Mouse (Mus musculus) forebrain, embryonic 13.5 days (tissue): ENCODE measurements around the gene Chst3. TPM values are rescaled to one million over a fixed set of nuclear protein-coding genes. Genes with fewer than 3 reads are reported as not detected.

Experiments
- ATAC-seq: fragments of 200-750 bp; cut with Nextera tagmentation; 2 replicates; pipeline ENCODE4 v1.8.0; 2017
- H3K27ac ChIP-seq: fragments of 300-500 bp; sonication (generic); 2 replicates; pipeline ENCODE4 v1.5.1; 2015; ENCODE audit warnings: inconsistent platforms, mild to moderate bottlenecking, moderate library complexity
- H3K27me3 ChIP-seq: fragments of 300-500 bp; sonication (generic); 2 replicates; pipeline ENCODE4 v1.6.1; 2015; ENCODE audit warnings: mild to moderate bottlenecking, inconsistent platforms
- H3K36me3 ChIP-seq: fragments of 300-500 bp; sonication (generic); 2 replicates; pipeline ENCODE4 v1.6.1; 2015; ENCODE audit warnings: mild to moderate bottlenecking, inconsistent platforms; ENCODE audit not compliant: poor library complexity, severe bottlenecking
- H3K4me1 ChIP-seq: fragments of 300-500 bp; sonication (generic); 2 replicates; pipeline ENCODE4 v1.6.1; 2015; ENCODE audit warnings: inconsistent platforms
- H3K4me2 ChIP-seq: fragments of 300-500 bp; sonication (generic); 2 replicates; pipeline ENCODE4 v1.6.1; 2015; ENCODE audit warnings: inconsistent platforms, mild to moderate bottlenecking, moderate library complexity
- H3K4me3 ChIP-seq: fragments of 300-500 bp; sonication (generic); 2 replicates; pipeline ENCODE4 v1.5.1; 2015; ENCODE audit warnings: mild to moderate bottlenecking, inconsistent platforms
- H3K9ac ChIP-seq: fragments of 300-500 bp; sonication (generic); 2 replicates; pipeline ENCODE4 v1.6.1; 2015; ENCODE audit warnings: mild to moderate bottlenecking, inconsistent platforms
- H3K9me3 ChIP-seq: fragments of 300-500 bp; sonication (generic); replicated peaks from 2 replicates; pipeline ENCODE4 v1.6.1; 2016; ENCODE audit warnings: inconsistent platforms
- WGBS: fragments of 180-500 bp; shearing (Covaris S2); methylation state at CpG from one replicate; pipeline ENCODE4 v1.1.7; 2015; 5-methylcytosine and 5-hydroxymethylcytosine counted together
- polyA plus RNA-seq: library from polyadenylated mRNA; unstranded; fragments of >200 nt; fragmentation: Nextera tagmentation; extraction: Ambion mirVana; gene quantifications from 2 replicates; pipeline ENCODE4 v1.2.1, GENCODE M21; 2015

Gene Chst3
- polyA plus RNA-seq: 2.1 TPM in 2 replicates

DNA sequence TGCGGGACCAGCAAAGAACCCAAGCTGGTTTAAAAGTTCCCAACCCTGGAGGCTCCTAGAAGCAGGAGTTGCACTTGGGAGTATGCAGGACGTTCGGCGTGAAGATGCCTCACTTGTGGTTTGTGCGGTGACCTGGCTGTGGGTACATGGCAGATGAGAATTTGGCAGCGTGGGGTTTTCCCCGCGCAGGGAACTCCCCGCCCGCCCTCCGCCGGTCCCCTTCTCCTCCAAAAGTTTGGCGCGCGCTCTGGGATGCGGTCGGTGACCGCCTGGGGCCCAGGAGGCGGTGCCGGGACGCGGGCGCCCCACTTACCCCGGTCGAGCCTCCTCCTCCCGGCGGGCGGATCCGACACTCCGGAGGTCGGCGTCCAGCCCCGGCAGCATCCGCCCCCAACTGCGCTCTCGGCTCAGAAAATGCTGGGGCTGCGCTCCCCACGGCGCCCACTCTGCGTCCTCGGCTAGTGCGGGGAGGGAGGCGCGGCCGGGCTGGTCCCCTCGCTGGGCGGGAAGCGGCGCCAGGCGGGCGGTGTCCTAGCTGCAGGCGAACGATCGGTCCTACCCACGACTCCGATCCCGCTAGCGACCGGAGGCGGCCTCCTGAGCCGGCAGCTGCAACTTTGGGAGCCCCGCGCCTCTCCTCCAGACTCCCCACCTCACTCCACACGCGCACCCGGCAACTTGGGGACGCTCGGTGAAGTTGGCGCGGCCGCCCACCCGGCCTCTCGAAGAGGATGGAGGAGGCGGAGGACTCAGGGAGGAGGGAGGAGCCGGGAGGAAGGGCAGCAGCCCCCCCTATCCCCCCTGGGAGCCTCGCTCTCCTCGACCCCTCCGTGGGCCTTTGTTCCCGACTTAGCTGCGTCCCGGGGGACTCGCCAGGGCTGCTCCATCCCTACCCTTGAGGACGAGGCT is at the start of gene Chst3:
TSS of gene Chst3 (minus strand) at position 670 of the 909 bp plus-strand sequence.
- Histone ChIP-seq H3K9me3 (no peaks in the 10 kb centered on the region), H3K27me3 (no peaks in the 10 kb centered on the region), H3K4me1 (peaks cover 57% of the 10 kb centered on the region), H3K36me3 (no peaks in the 10 kb centered on the region), H3K4me2 (peak within 1 kb of the TSS; percentile 89), H3K27ac (peak within 1 kb of the TSS; percentile 57), H3K9ac (peak within 1 kb of the TSS; percentile 83), H3K4me3 (peak within 1 kb of the TSS; percentile 69)
- ATAC-seq: peak; percentile 87
- under 1% methylated on average over 79 of the region's 83 CpGs for WGBS

DNA sequence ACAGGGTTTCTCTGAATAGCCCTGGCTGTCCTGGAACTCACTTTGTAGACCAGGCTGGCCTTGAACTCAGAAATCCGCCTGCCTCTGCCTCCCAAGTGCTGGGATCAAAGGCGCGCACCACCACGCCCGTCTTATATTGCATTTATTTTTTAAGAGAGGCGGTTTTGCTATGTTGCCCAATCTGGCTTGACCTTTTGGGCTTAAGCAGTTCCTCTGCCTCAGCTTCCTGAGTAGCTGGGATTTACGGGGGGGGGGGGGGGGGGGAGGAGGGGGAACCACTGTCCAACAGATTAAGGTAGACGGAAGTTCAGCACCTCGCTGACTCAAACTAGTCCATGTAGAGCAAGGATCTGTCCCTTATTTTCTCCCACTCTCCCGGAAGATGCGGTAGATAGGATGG is 49.7 kb upstream of the Chst3 start:
- H3K9ac ChIP-seq: no peak overlapping the region
- no peak for ATAC-seq
- H3K9me3 ChIP-seq: no peaks in the 10 kb centered on the region
- 92% methylated on average over 10 of the region's 11 CpGs for WGBS
- H3K36me3 ChIP-seq: no peaks in the 10 kb centered on the region
- 0 out of 2 replicates have a peak, but pooled peaks cover 3% of the 10 kb centered on the region for H3K4me1 ChIP-seq
- no peak overlapping the region for H3K4me3 ChIP-seq
- H3K27ac ChIP-seq: no peak overlapping the region
- H3K4me2 ChIP-seq: no peak overlapping the region
- no peaks in the 10 kb centered on the region for H3K27me3 ChIP-seq

DNA sequence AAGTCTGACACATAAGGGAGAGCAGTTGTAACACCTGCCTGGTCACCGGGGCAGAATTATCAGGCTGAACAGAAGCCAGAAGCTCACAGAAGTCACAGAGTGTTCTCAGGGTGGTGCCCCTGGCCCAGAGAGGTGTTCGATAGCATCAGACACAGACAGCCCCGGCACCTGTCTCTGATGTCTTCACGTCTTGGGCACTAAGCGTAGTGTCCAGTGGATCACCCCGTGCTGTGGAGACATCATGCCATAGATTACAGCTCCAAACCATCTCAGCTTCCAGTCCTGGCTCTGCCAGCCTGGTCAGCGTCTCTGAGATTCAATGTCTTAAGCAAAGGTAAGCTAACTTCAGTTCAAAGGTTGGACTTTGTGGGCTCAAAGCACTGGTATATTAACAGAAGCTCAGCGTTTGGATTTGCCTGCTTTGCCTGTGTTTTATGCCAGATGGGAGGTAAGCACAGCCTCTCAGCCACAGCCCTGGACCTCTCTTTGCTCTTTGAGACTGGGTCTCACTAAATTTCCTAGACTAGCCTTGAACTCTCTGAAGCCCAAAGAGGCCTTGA is 47.9 kb upstream of the Chst3 start:
- Histone ChIP-seq H3K9me3 (no peaks in the 10 kb centered on the region), H3K27ac (no peak overlapping the region), H3K4me1 (peaks cover 18% of the 10 kb centered on the region), H3K4me2 (no peak overlapping the region), H3K36me3 (no peaks in the 10 kb centered on the region), H3K9ac (no peak overlapping the region), H3K27me3 (no peaks in the 10 kb centered on the region), H3K4me3 (no peak overlapping the region)
- no peak for ATAC-seq
- WGBS: 92% methylated on average over 8 of the region's 8 CpGs

DNA sequence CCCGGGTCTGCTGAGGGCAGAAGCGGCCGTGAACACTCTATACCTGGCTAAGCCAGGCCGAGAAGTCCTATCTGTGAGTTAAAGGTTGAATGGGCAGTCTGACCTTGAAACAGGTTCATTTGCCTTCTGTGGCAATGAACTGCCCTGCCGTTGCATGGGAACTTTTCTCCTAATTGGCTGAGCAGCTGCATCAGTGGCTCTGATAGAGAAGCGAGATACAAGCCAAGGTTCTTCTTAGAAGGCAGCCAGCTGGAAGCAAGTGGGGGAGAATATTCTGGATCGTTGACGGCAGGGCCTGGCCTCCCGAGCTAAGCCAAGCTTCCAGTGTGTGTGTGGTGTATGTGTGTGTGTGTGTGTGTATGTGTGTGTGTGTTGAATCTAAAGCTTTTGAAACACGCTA is 46.2 kb upstream of the Chst3 start:
- Histone ChIP-seq H3K27me3 (no peaks in the 10 kb centered on the region), H3K4me3 (no peak overlapping the region), H3K9ac (no peak overlapping the region), H3K27ac (no peak overlapping the region), H3K4me2 (no peak overlapping the region), H3K9me3 (no peaks in the 10 kb centered on the region), H3K4me1 (peaks cover 23% of the 10 kb centered on the region), H3K36me3 (no peaks in the 10 kb centered on the region)
- no peak for ATAC-seq
- WGBS: 61% methylated on average over 10 of the region's 10 CpGs

DNA sequence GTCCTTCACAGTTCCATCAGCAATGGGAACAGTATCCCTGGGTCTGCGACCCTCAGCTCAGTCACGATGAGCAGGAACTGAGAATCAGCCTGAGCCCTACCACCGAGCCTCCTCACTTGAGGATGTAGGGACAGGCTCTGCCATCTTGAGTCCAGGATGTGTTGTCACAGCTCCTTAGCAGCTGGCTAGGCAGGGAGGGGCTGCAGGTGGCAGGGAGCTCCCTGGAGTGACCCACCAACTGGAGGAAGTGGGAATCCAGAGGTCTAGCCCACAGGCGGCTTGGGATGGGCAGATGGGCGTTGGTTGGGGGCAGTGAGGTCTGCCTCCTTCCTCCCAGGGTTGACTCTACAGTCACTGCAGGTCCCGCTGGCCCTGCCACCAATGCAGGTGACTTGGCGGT is 44.3 kb upstream of the Chst3 start:
- H3K4me2 ChIP-seq: no peak overlapping the region
- no peaks in the 10 kb centered on the region for H3K27me3 ChIP-seq
- WGBS: 87% methylated on average over 7 of the region's 7 CpGs
- H3K27ac ChIP-seq: no peak overlapping the region
- no peak overlapping the region for H3K4me3 ChIP-seq
- H3K9ac ChIP-seq: no peak overlapping the region
- H3K36me3 ChIP-seq: no peaks in the 10 kb centered on the region
- ATAC-seq: no peak
- H3K9me3 ChIP-seq: no peaks in the 10 kb centered on the region
- peaks cover 23% of the 10 kb centered on the region for H3K4me1 ChIP-seq

- H3K27me3 ChIP-seq: no peaks in the 10 kb centered on the region
- peak overlapping the region; percentile 73 for H3K27ac ChIP-seq
- peaks cover 23% of the 10 kb centered on the region for H3K4me1 ChIP-seq
- H3K36me3 ChIP-seq: no peaks in the 10 kb centered on the region
- H3K4me2 ChIP-seq: no peak overlapping the region
- no peaks in the 10 kb centered on the region for H3K9me3 ChIP-seq
- no peak overlapping the region for H3K9ac ChIP-seq
- ATAC-seq: peak; percentile 96
- WGBS: 25% methylated on average over 3 of the region's 3 CpGs
- H3K4me3 ChIP-seq: no peak overlapping the region
Observed at GRCm38 (mm10) chr10:60262386-60262785, 43.3 kb upstream of the Chst3 start.

- 25% methylated on average over 5 of the region's 5 CpGs for WGBS
- Histone ChIP-seq H3K4me3 (no peak overlapping the region), H3K36me3 (no peaks in the 10 kb centered on the region), H3K27me3 (no peaks in the 10 kb centered on the region), H3K9ac (no peak overlapping the region), H3K27ac (no peak overlapping the region), H3K4me2 (no peak overlapping the region), H3K9me3 (no peaks in the 10 kb centered on the region), H3K4me1 (peaks cover 23% of the 10 kb centered on the region)
- no peak for ATAC-seq
Observed at GRCm38 (mm10) chr10:60261530-60261929, 42.5 kb upstream of the Chst3 start.

GRCm38 (mm10) chr10:60260557-60261294 is 41.7 kb upstream of the Chst3 start:
- H3K27ac ChIP-seq: no peak overlapping the region
- no peak overlapping the region for H3K4me3 ChIP-seq
- H3K36me3 ChIP-seq: no peaks in the 10 kb centered on the region
- 85% methylated on average over 5 of the region's 5 CpGs for WGBS
- H3K4me1 ChIP-seq: peaks cover 23% of the 10 kb centered on the region
- H3K4me2 ChIP-seq: no peak overlapping the region
- ATAC-seq: no peak
- no peak overlapping the region for H3K9ac ChIP-seq
- H3K9me3 ChIP-seq: no peaks in the 10 kb centered on the region
- no peaks in the 10 kb centered on the region for H3K27me3 ChIP-seq

- Histone ChIP-seq H3K4me1 (peaks cover 9% of the 10 kb centered on the region), H3K27ac (no peak overlapping the region), H3K27me3 (no peaks in the 10 kb centered on the region), H3K4me2 (no peak overlapping the region), H3K4me3 (no peak overlapping the region), H3K36me3 (no peaks in the 10 kb centered on the region), H3K9me3 (no peaks in the 10 kb centered on the region), H3K9ac (no peak overlapping the region)
- 62% methylated on average over 16 of the region's 16 CpGs for WGBS
- no peak for ATAC-seq
Observed at GRCm38 (mm10) chr10:60257261-60257825, 38.3 kb upstream of the Chst3 start.

DNA sequence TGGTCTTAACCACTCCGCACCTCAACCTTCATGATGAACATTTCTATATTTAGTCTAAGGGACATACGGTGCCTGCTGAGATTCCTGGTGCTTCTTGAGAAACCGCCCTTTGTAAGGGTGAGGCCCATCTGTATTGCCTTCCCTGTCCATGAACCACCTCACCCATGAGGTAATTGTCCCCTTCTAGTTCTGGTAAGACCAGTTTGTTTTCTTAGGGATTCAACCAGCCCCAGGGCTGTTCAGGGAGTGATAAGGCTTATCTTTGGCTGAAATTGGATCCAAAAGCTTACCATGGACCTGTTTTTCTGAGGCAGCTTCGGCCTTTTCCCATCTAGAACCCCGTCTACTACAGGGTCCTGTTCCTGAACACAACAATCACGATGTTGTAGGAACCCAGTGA is 37.0 kb upstream of the Chst3 start:
- H3K9ac ChIP-seq: no peak overlapping the region
- H3K9me3 ChIP-seq: no peaks in the 10 kb centered on the region
- no peak overlapping the region for H3K4me3 ChIP-seq
- no peak overlapping the region for H3K27ac ChIP-seq
- no peaks in the 10 kb centered on the region for H3K4me1 ChIP-seq
- no peaks in the 10 kb centered on the region for H3K36me3 ChIP-seq
- WGBS: 88% methylated on average over 6 of the region's 6 CpGs
- ATAC-seq: no peak
- no peaks in the 10 kb centered on the region for H3K27me3 ChIP-seq
- no peak overlapping the region for H3K4me2 ChIP-seq

DNA sequence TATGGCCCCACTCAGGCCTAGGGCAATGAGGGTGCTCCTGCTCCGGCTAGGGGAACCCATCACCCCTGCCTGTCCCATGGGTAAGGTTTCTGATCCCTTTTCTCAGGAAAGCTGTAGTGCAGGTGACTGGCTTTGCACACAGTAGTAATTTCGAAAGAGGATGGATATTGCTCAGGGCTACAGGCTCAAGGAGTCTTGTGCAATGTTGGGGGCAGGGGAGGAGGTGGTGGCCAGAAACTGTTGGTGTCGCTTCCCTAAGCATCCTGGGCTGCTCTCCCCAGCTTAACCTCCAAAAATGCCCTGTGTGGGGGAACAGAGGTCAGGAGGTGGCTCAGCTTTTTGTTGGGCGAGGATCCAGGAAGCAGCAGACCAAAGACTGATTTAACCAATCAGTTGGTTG is 33.5 kb upstream of the Chst3 start:
- 82% methylated on average over 4 of the region's 4 CpGs for WGBS
- no peak overlapping the region for H3K4me3 ChIP-seq
- H3K36me3 ChIP-seq: no peaks in the 10 kb centered on the region
- ATAC-seq: no peak
- H3K9ac ChIP-seq: no peak overlapping the region
- H3K9me3 ChIP-seq: no peaks in the 10 kb centered on the region
- no peaks in the 10 kb centered on the region for H3K4me1 ChIP-seq
- no peaks in the 10 kb centered on the region for H3K27me3 ChIP-seq
- H3K4me2 ChIP-seq: no peak overlapping the region
- no peak overlapping the region for H3K27ac ChIP-seq

DNA sequence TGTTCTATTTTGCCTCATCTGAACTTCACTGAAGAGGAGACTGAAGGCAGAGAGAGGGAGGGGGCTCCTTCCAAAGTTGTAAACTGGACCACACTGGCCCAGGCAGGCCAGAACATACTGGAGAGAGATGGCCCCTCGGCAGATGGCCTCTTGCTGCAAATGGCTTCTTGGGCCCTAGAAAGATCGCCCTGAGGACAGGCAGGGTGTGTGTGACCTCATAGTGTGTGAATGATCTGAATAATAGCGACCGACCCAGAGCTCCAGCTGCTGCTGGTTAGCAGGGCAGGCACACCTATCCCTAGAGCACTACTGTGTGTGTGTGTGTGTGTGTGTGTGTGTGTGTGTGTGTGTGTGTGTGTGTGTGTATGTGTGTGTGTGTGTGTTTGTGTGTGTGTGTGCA is 33.1 kb upstream of the Chst3 start:
- Histone ChIP-seq H3K27me3 (no peaks in the 10 kb centered on the region), H3K4me3 (no peak overlapping the region), H3K36me3 (no peaks in the 10 kb centered on the region), H3K27ac (no peak overlapping the region), H3K4me1 (no peaks in the 10 kb centered on the region), H3K9ac (no peak overlapping the region), H3K9me3 (no peaks in the 10 kb centered on the region), H3K4me2 (no peak overlapping the region)
- 74% methylated on average over 4 of the region's 4 CpGs for WGBS
- ATAC-seq: no peak
